Comparison of ENCODE assay signal across 8 mouse cellular contexts in the genomic region with DNA sequence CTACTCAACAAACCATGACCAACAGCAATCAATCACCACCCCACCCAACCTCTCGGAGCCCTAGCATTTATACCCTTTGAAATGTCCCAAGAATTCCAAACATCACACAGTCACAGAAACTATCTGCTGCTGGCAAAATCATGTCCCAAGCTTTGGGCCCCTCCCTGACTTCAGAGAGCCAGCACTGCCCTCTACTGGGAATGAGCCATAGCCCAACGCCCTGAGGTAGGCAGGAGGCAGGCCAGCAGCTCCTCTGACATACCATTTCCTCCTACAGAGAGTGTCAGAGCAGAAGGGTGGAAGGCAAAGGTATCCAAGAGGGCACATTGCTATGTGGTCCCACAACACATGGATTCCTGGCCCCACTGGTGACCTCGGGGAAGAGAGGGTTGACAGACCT. TPM values are rescaled to one million over a fixed set of nuclear protein-coding genes. Genes with fewer than 3 reads are reported as not detected.
DNase-seq lines count a peak whose midpoint lies in the region; ATAC-seq lines count a peak whose summit lies in the region.

No protein-coding gene starts in this region.

- WGBS in liver, embryonic 13.5 days (ENCODE audit: insufficient replicate concordance): 10% methylated on average over 3 of the region's 3 CpGs
- 47% methylated on average over 3 of the region's 3 CpGs for WGBS in forebrain, embryonic 14.5 days

- ATAC-seq in frontal cortex, adult (ENCODE audit: low TSS enrichment): 0 out of 2 replicates have a peak, but pooled peaks have one; percentile 50
- ATAC-seq in liver, embryonic 13.5 days (ENCODE audit: low read depth): no peak
- no peak for ATAC-seq in forebrain, embryonic 14.5 days

- H3K9me3 ChIP-seq in liver, embryonic 13.5 days (replicated peaks): no peaks in the 10 kb centered on the region
- no peaks in the 10 kb centered on the region for H3K9me3 ChIP-seq in forebrain, embryonic 14.5 days (replicated peaks; ENCODE audit: control insufficient read depth, low read length)

- peaks cover 11% of the 10 kb centered on the region for H3K36me3 ChIP-seq in liver, embryonic 13.5 days
- H3K36me3 ChIP-seq in forebrain, embryonic 14.5 days (ENCODE audit: control insufficient read depth, insufficient read depth, low read length): no peaks in the 10 kb centered on the region

- H3K4me2 ChIP-seq in liver, embryonic 13.5 days: no peak overlapping the region
- no peak overlapping the region for H3K4me2 ChIP-seq in forebrain, embryonic 14.5 days (ENCODE audit: low read length)

- H3K27ac ChIP-seq in liver, embryonic 13.5 days: peak overlapping the region; percentile 100
- H3K27ac ChIP-seq in forebrain, embryonic 14.5 days (ENCODE audit: low read depth, low read length): no peak overlapping the region

- H3K4me3 ChIP-seq in liver, embryonic 13.5 days (replicated peaks): no peak overlapping the region
- no peak overlapping the region for H3K4me3 ChIP-seq in forebrain, embryonic 14.5 days (ENCODE audit: low read depth, low read length)

- no peak for DNase-seq in frontal cortex, postnatal 14 days (ENCODE audit: low spot score in 2 of 2)
- peak; percentile 43 for DNase-seq in thymus, postnatal 14 days
- no peak for DNase-seq in thymus, postnatal 10 days (ENCODE audit: low spot score in 2 of 2)
- peak; percentile 66 for DNase-seq in liver, embryonic 13.5 days
- no peak for DNase-seq in forebrain, embryonic 14.5 days (ENCODE audit: low spot score)
- no peak for DNase-seq in cerebellum, postnatal 4 days (ENCODE audit: low spot score in 2 of 2)
- no peak for DNase-seq in gastrocnemius, postnatal 36 days

- no peaks in the 10 kb centered on the region for H3K27me3 ChIP-seq in liver, embryonic 13.5 days
- H3K27me3 ChIP-seq in forebrain, embryonic 14.5 days (replicated peaks; ENCODE audit: control insufficient read depth, insufficient read depth, low read length): no peaks in the 10 kb centered on the region

- intact Hi-C loops in gastrocnemius, postnatal 36 days (cut with DNase I): loop anchor here (10.0 kb wide), 1 partner anchor 462 kb away; the partner anchor contains the start of gene Cdkn1c

- H3K4me1 ChIP-seq in liver, embryonic 13.5 days (replicated peaks): peaks cover 69% of the 10 kb centered on the region
- H3K4me1 ChIP-seq in forebrain, embryonic 14.5 days (ENCODE audit: control insufficient read depth, insufficient read depth, low read length): 0 out of 2 replicates have a peak, but pooled peaks cover 3% of the 10 kb centered on the region

- peak overlapping the region; percentile 23 for H3K9ac ChIP-seq in liver, embryonic 13.5 days
- no peak overlapping the region for H3K9ac ChIP-seq in forebrain, embryonic 14.5 days (ENCODE audit: low read length)

RNA-seq across cellular contexts. Expression of gene Tspan32, which starts 2.2 kb away (rescaled TPM):
- 89.4 and 99.6 TPM in 2 replicates for polyA plus RNA-seq in liver, embryonic 13.5 days (2015; fragmentation: Nextera tagmentation; extraction: Ambion mirVana)
- 0.61 and 1.2 TPM in 2 replicates for polyA plus RNA-seq in forebrain, embryonic 14.5 days (2014; fragmentation: Nextera tagmentation; extraction: Ambion mirVana)
- under 1 TPM; 0.15 to 0.27 TPM for total RNA-seq in gastrocnemius, postnatal 36 days (2021)

RNA-seq across cellular contexts. Expression of gene Ascl2, which starts 33.6 kb away (rescaled TPM):
- 0.83 and 0.85 TPM in 2 replicates for polyA plus RNA-seq in liver, embryonic 13.5 days (2015; fragmentation: Nextera tagmentation; extraction: Ambion mirVana)
- polyA plus RNA-seq in forebrain, embryonic 14.5 days (2014; fragmentation: Nextera tagmentation; extraction: Ambion mirVana): 0.26 and 0.32 TPM in 2 replicates
- not detected for total RNA-seq in gastrocnemius, postnatal 36 days (2021)

RNA-seq across cellular contexts. Expression of gene Cd81, which starts 49.9 kb away (rescaled TPM):
- polyA plus RNA-seq in liver, embryonic 13.5 days (2015; fragmentation: Nextera tagmentation; extraction: Ambion mirVana): 130 and 131 TPM in 2 replicates
- polyA plus RNA-seq in forebrain, embryonic 14.5 days (2014; fragmentation: Nextera tagmentation; extraction: Ambion mirVana): 343 and 345 TPM in 2 replicates
- 100 to 1,000 TPM; 106 to 118 TPM for total RNA-seq in gastrocnemius, postnatal 36 days (2021)

Comparison
In these comparisons a context has a peak if more than half of its experiments do, and no peak if none do; other contexts are left out.
1. DNase-seq: peak in thymus, postnatal 14 days (single experiment) and liver, embryonic 13.5 days (single experiment); none in frontal cortex, postnatal 14 days (0 of 2), thymus, postnatal 10 days (0 of 2), forebrain, embryonic 14.5 days (single experiment), cerebellum, postnatal 4 days (0 of 2) and gastrocnemius, postnatal 36 days (0 of 2).
2. RNA of gene Tspan32, which starts 2.2 kb away (polyA plus RNA-seq): 89.4 to 99.6 TPM in liver, embryonic 13.5 days; 0.61 to 1.2 TPM in forebrain, embryonic 14.5 days; every median in the first group is over 10 times any median in the second.